Mouse (Mus musculus) hindbrain, postnatal 0 days (tissue): ENCODE data around the gene Myadm. TPM values are rescaled to one million over a fixed set of nuclear protein-coding genes. Genes with fewer than 3 reads are reported as not detected.

Experiments used
- ATAC-seq: fragments of 200-750 bp; cut with Nextera tagmentation; 2 replicates; pipeline ENCODE4 v1.8.0; 2017; ENCODE audit warnings: mild to moderate bottlenecking, moderate TSS enrichment, moderate library complexity
- DNase-seq: peaks from one replicate; pipeline ENCODE4 v3.0.0-alpha.2; 2015; ENCODE audit warnings: low spot score
- H3K27ac ChIP-seq: fragments of 300-500 bp; sonication (generic); 2 replicates; pipeline ENCODE4 v1.5.1; 2014; ENCODE audit warnings: mild to moderate bottlenecking
- H3K27me3 ChIP-seq: fragments of 300-500 bp; sonication (generic); 2 replicates; pipeline ENCODE4 v1.6.1; 2014; ENCODE audit warnings: low read length, mixed read lengths; ENCODE audit not compliant: insufficient read depth
- H3K36me3 ChIP-seq: fragments of 300-500 bp; sonication (generic); 2 replicates; pipeline ENCODE4 v1.6.1; 2014; ENCODE audit warnings: low read length, mixed read lengths; ENCODE audit not compliant: insufficient read depth
- H3K4me1 ChIP-seq: fragments of 300-500 bp; sonication (generic); 2 replicates; pipeline ENCODE4 v1.6.1; 2014; ENCODE audit warnings: antibody characterized with exemption, low read length, mixed read lengths; ENCODE audit not compliant: insufficient read depth
- H3K4me2 ChIP-seq: fragments of 300-500 bp; sonication (generic); 2 replicates; pipeline ENCODE4 v1.6.1; 2014; ENCODE audit warnings: low read depth, mild to moderate bottlenecking, low read length, moderate library complexity, mixed read lengths
- H3K4me3 ChIP-seq: fragments of 300-500 bp; sonication (generic); 2 replicates; pipeline ENCODE4 v1.5.1; 2014; ENCODE audit warnings: low read length
- H3K9ac ChIP-seq: fragments of 300-500 bp; sonication (generic); replicated peaks from 2 replicates; pipeline ENCODE4 v1.6.1; 2014; ENCODE audit warnings: mild to moderate bottlenecking, low read length, moderate library complexity, mixed read lengths
- H3K9me3 ChIP-seq: fragments of 300-500 bp; sonication (generic); 2 replicates; pipeline ENCODE4 v1.6.1; 2016; ENCODE audit warnings: low read length, mixed read lengths
- CTCF ChIP-seq: IDR thresholded peaks from 2 replicates; pipeline ENCODE4 v1.5.1; 2016; ENCODE audit warnings: antibody characterized with exemption, control low read depth, low read depth
- WGBS: fragments of 180-500 bp; shearing (Covaris S2); extraction: QIAGEN DNeasy Blood & Tissue Kit; methylation state at CpG from one replicate; pipeline ENCODE4 v1.1.7; 2014; 5-methylcytosine and 5-hydroxymethylcytosine counted together
- polyA plus RNA-seq: library from polyadenylated mRNA; unstranded; fragments of >200 nt; fragmentation: Nextera tagmentation; extraction: Ambion mirVana; gene quantifications from 2 replicates; pipeline ENCODE4 v1.2.1, GENCODE M21; 2015
- total RNA-seq: library from RNA; depleted of rRNA; stranded (reverse); fragments of >200 nt; gene quantifications from 2 replicates; pipeline ENCODE4 v1.2.3, GENCODE M21; 2014; rRNA removed

Myadm gene
- total and polyA plus RNA-seq, 2 experiments from 2014 or later, result 29.1 to 42.7 TPM

DNA sequence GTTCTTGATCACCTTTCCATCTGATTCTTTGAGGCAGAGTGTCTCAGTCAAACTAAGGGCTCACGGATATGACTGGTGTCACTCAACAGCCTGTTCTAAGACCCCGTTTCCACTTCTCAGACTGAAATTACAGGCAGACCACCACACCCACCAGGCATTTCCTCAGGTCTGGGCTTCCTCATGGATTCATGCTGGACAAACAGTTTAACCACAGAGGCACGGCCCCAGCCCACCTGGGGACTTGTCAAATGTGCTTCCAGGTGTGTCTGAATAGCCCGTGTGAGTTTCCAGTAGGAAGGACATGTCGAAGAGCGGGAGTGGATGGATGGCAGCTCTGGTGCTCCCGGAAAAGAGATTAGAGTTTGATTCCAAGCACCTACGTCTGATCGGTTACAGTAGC is 60.9 kb downstream of the Myadm start:
- H3K27me3 ChIP-seq, result no peaks in the 10 kb centered on the region
- no peak for TF ChIP-seq CTCF
- H3K36me3 ChIP-seq, result peaks cover 28% of the 10 kb centered on the region; the same call in 1 of the 2 replicates
- no peak overlapping the region for H3K27ac ChIP-seq
- 94% methylated on average over 9 of the region's 9 CpGs for WGBS
- H3K4me1 ChIP-seq, result no peaks in the 10 kb centered on the region
- H3K9me3 ChIP-seq, result no peaks in the 10 kb centered on the region
- no peak overlapping the region for H3K4me3 ChIP-seq
- no peak overlapping the region for H3K9ac ChIP-seq
- no peak for DNase-seq
- no peak overlapping the region for H3K4me2 ChIP-seq
- ATAC-seq, result no peak

Other genes with a start within 250 kb of the Myadm start
- gene AU018091, start 119.9 kb upstream of the Myadm start, total RNA-seq, result not detected in 2 replicates
- not detected in 2 replicates for gene AU018091, start 119.9 kb upstream of the Myadm start, polyA plus RNA-seq
- gene Nlrp12, start 39.3 kb upstream of the Myadm start, total RNA-seq, result 0.10 TPM in 1 of 2 replicates, not detected in the other
- 0.03 and 0.05 TPM in 2 replicates for gene Nlrp12, start 39.3 kb upstream of the Myadm start, polyA plus RNA-seq
- 6.7 and 8.0 TPM in 2 replicates for gene Prkcg, start 99 bp downstream of the Myadm start, total RNA-seq
- 4.2 and 5.7 TPM in 2 replicates for gene Prkcg, start 99 bp downstream of the Myadm start, polyA plus RNA-seq
- gene Cacng7, start 43.9 kb downstream of the Myadm start, total RNA-seq, result 115 and 116 TPM in 2 replicates
- gene Cacng7, start 43.9 kb downstream of the Myadm start, polyA plus RNA-seq, result 4.0 and 4.6 TPM in 2 replicates
- gene Cacng8, start 101.6 kb downstream of the Myadm start, total RNA-seq, result 36.5 and 49.0 TPM in 2 replicates
- gene Cacng8, start 101.6 kb downstream of the Myadm start, polyA plus RNA-seq, result 15.0 and 16.1 TPM in 2 replicates
- not detected in 2 replicates for gene Cacng6, start 135.1 kb downstream of the Myadm start, total RNA-seq
- 0.26 and 0.28 TPM in 2 replicates for gene Cacng6, start 135.1 kb downstream of the Myadm start, polyA plus RNA-seq
- not detected in 2 replicates for gene Tarm1, start 213.5 kb downstream of the Myadm start, total RNA-seq
- 0.10 TPM in 1 of 2 replicates, not detected in the other for gene Tarm1, start 213.5 kb downstream of the Myadm start, polyA plus RNA-seq